Mouse (Mus musculus) lung, adult 2 months (tissue): Measurements from ENCODE around the gene Aldh1a2.

Experiments
- CTCF ChIP-seq: fragments of 200-500 bp; IDR thresholded peaks from 2 replicates; pipeline ENCODE4 v1.5.1; 2011; ENCODE audit warnings: mild to moderate bottlenecking, low read length, control low read depth; ENCODE audit not compliant: insufficient read depth
- POLR2A ChIP-seq: fragments of 200-500 bp; IDR thresholded peaks from 2 replicates; pipeline ENCODE4 v1.6.1; 2011; ENCODE audit warnings: low read depth, mild to moderate bottlenecking, control low read depth, low read length, borderline replicate concordance; ENCODE audit errors: extremely low read depth

DNA sequence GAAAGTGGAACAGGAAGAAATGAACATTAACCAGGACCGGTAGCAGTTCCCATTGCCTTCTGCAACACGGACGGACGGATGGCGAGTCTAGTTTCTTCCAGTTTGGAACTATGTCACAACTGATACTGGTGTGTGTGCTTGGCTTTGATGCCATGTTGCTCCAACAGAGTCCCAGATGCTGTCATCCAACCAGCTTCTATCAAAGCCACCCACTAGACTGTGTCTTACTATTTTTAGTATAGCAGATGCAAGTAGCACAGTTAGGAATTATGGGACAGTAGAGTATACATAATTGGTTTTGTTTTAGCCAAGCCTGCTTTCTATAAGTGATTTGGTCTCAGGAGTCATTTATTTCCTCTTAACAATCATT, 26.8 kb downstream of the Aldh1a2 start:
- TF ChIP-seq CTCF (no peak), POLR2A (no peak)
